Mouse (Mus musculus): ENCODE data around the gene Cyp26c1.

DNA sequence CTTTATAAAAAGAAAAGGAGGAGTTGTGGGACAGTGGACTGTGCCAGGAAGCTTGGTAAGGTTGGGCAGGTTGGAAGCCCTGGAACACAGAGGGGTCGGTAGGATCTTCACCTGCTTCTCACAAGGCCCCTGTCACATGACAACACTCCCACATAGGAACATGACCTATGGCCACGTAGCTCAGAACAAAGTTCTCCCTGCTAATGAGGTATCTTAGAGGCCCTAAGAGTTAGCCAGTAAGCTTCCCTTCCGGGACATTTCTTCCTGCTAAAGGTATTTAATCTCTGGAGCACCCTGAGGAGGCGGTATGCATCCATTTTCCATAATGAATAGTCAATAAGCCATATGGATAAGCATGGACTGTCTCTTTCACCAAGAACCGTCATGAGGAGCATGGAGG is 15.9 kb upstream of the Cyp26c1 start:
- TF ChIP-seq CTCF (IDR thresholded peaks at IDR 0.05; ENCODE audit: low read depth) (no peak), EP300 (IDR thresholded peaks at IDR 0.05; ENCODE audit: low read depth) (no peak)

Data from liver, postnatal 0 days (tissue).